27 mouse cellular contexts compared by ENCODE assay signal in genomic region chr6:108837958-108838357, GRCm38 (mm10). TPM values are rescaled to one million over a fixed set of nuclear protein-coding genes. Genes with fewer than 3 reads are reported as not detected.
DNase-seq lines count a peak whose midpoint lies in the region; ATAC-seq and TF ChIP-seq lines count a peak whose summit lies in the region.
"Had no signal": no experiment of that assay in that cellular context is flagged by ENCODE, and none has a peak within 500 bp of the region (broad histone marks: within the 10 kb centered on the region; RNA-seq: fewer than 3 reads in every experiment).

No protein-coding gene starts in this region.

- peak overlapping the region; percentile 79 for H3K9ac ChIP-seq in CH12.LX (ENCODE audit: insufficient read depth, low read depth)
- H3K9ac ChIP-seq in intestine, postnatal 0 days (ENCODE audit: low read depth, low read length) = no peak overlapping the region
- H3K9ac ChIP-seq: heart, embryonic 13.5 days; hindbrain, embryonic 15.5 days; liver, postnatal 0 days had no signal

- no peak for TF ChIP-seq RAD21 in CH12.LX (IDR thresholded peaks at IDR 0.05; ENCODE audit: low read depth, low read length)

- no peak for TF ChIP-seq CTCF in spleen, adult 2 months (IDR thresholded peaks at IDR 0.05; ENCODE audit: extremely low read depth, insufficient read depth, insufficient read length, insufficient replicate concordance)
- no peak for TF ChIP-seq CTCF in CH12.LX (conservative IDR thresholded peaks at IDR 0.05 in 1 of 2, IDR thresholded peaks at IDR 0.05 in 1 of 2; ENCODE audit: low read depth in 2 of 2, low read length in 2 of 2)
- no peak for TF ChIP-seq CTCF in intestine, postnatal 0 days (IDR thresholded peaks at IDR 0.05; ENCODE audit: low read depth)
- no peak for TF ChIP-seq CTCF in lung, adult 2 months (IDR thresholded peaks at IDR 0.05; ENCODE audit: insufficient read depth, low read length)

- no peaks in the 10 kb centered on the region for H3K27me3 ChIP-seq in spleen, adult 2 months (ENCODE audit: control insufficient read depth, insufficient read depth, low read length)
- H3K27me3 ChIP-seq in CH12.LX (replicated peaks) = no peaks in the 10 kb centered on the region
- H3K27me3 ChIP-seq in intestine, postnatal 0 days (replicated peaks; ENCODE audit: control insufficient read depth, insufficient read depth, low read length) = no peaks in the 10 kb centered on the region
- H3K27me3 ChIP-seq: heart, embryonic 13.5 days; hindbrain, embryonic 15.5 days had no signal

- no peaks in the 10 kb centered on the region for H3K9me3 ChIP-seq in CH12.LX (replicated peaks; ENCODE audit: low read length)
- H3K9me3 ChIP-seq in intestine, postnatal 0 days (ENCODE audit: control insufficient read depth) = no peaks in the 10 kb centered on the region
- H3K9me3 ChIP-seq: embryonic facial prominence, embryonic 10.5 days; forebrain, embryonic 10.5 days; heart, embryonic 13.5 days; hindbrain, embryonic 15.5 days; midbrain, embryonic 10.5 days had no signal

- ATAC-seq in intestine, postnatal 0 days = peak; percentile 69
- ATAC-seq: forebrain, embryonic 16.5 days; liver, postnatal 0 days; midbrain, embryonic 16.5 days had no signal

- no peak for DNase-seq in spleen, adult 2 months (ENCODE audit: low read depth in 1 of 2, low spot score in 2 of 2)
- no peak for DNase-seq in spleen, adult 18-20 months
- DNase-seq in CH12.LX (ENCODE audit: extremely low read depth) = no peak
- no peak for DNase-seq in lung, adult 2 months
- no peak for DNase-seq in left cerebral cortex, adult 9 months (ENCODE audit: low spot score in 2 of 2)
- DNase-seq in spleen, adult 12 weeks (ENCODE audit: low spot score) = no peak
- DNase-seq: B cell, adult 2 months; cerebellum, adult 11-12 months; gastrocnemius, postnatal 14 days; heart, adult 18-20 months; kidney, adult 11 months; layer of hippocampus, adult 9-11 months; left cerebral cortex, postnatal 4 days; liver, postnatal 0 days; lung, postnatal 10 days; right cerebral cortex, adult 18-20 months; right cerebral cortex, postnatal 4 days had no signal

- in situ Hi-C loops in CH12.LX (cut with MboI; ENCODE audit: low pct_ligation_motif_present, low pct_unique_long_range_greater_than_20kb, low sequenced_read_pairs) = no loop called here

- no peak for TF ChIP-seq POLR2A in spleen, adult 2 months (IDR thresholded peaks at IDR 0.05; ENCODE audit: low read depth, low read length)
- peak; percentile 34; the same call in 1 of the 2 replicates for TF ChIP-seq POLR2A in CH12.LX (IDR thresholded peaks at IDR 0.05; ENCODE audit: low read depth, low read length)
- no peak for TF ChIP-seq POLR2A in lung, adult 2 months (IDR thresholded peaks at IDR 0.05; ENCODE audit: borderline replicate concordance, extremely low read depth, low read depth, low read length)

- peaks cover 79% of the 10 kb centered on the region for H3K79me2 ChIP-seq in CH12.LX (replicated peaks; ENCODE audit: control insufficient read depth, extremely low read depth, insufficient read depth, poor library complexity, severe bottlenecking)

- peak overlapping the region; percentile 100 for H3K4me2 ChIP-seq in CH12.LX (ENCODE audit: insufficient read depth, low read depth, poor library complexity, severe bottlenecking)
- no peak overlapping the region for H3K4me2 ChIP-seq in intestine, postnatal 0 days (replicated peaks; ENCODE audit: low read depth)
- H3K4me2 ChIP-seq: heart, embryonic 13.5 days; hindbrain, embryonic 15.5 days had no signal

- H3K4me1 ChIP-seq in spleen, adult 2 months (ENCODE audit: control insufficient read depth, insufficient read depth, insufficient read length) = peaks cover 28% of the 10 kb centered on the region; the same call in 1 of the 2 replicates
- H3K4me1 ChIP-seq in CH12.LX (ENCODE audit: control insufficient read depth in 1 of 2, insufficient read depth in 2 of 2) = peaks cover 19 to 75% of the 10 kb centered on the region in 2 experiments
- H3K4me1 ChIP-seq in intestine, postnatal 0 days (replicated peaks; ENCODE audit: control insufficient read depth, insufficient read depth, low read length) = peaks cover 24% of the 10 kb centered on the region
- no peaks in the 10 kb centered on the region; the same call in 1 of the 2 replicates for H3K4me1 ChIP-seq in lung, adult 2 months (ENCODE audit: control insufficient read depth, insufficient read depth, low read length)
- H3K4me1 ChIP-seq: embryonic facial prominence, embryonic 10.5 days; forebrain, embryonic 10.5 days; hindbrain, embryonic 15.5 days; midbrain, embryonic 10.5 days had no signal

- WGBS in spleen, adult 2 months = 63% methylated on average over 4 of the region's 4 CpGs
- WGBS in intestine, postnatal 0 days = 48% methylated on average over 4 of the region's 4 CpGs
- 79% methylated on average over 4 of the region's 4 CpGs for WGBS in lung, adult 2 months

- dilution Hi-C loops in CH12.LX (cut with MboI; ENCODE audit: extremely low pct_ligation_motif_present, extremely low pct_unique_long_range_greater_than_20kb, low sequenced_read_pairs) = no loop called here

- no peak overlapping the region for H3K4me3 ChIP-seq in spleen, adult 2 months (ENCODE audit: extremely low read depth, insufficient read depth, insufficient read length)
- peak overlapping the region in 2 of 3 experiments; percentile 32 to 96 for H3K4me3 ChIP-seq in CH12.LX (replicated peaks in 1 of 3; ENCODE audit: low read depth in 2 of 3, low read length in 2 of 3, poor library complexity in 1 of 3)
- H3K4me3 ChIP-seq in intestine, postnatal 0 days (ENCODE audit: low read depth, low read length) = no peak overlapping the region
- H3K4me3 ChIP-seq in lung, adult 2 months (replicated peaks; ENCODE audit: extremely low read depth, low read depth, low read length) = no peak overlapping the region
- H3K4me3 ChIP-seq: embryonic facial prominence, embryonic 10.5 days; forebrain, embryonic 10.5 days; heart, embryonic 13.5 days; hindbrain, embryonic 15.5 days; left cerebral cortex, adult 2 months; midbrain, embryonic 10.5 days; myocyte had no signal

- no peak for TF ChIP-seq EP300 in CH12.LX (IDR thresholded peaks at IDR 0.05; ENCODE audit: low read length)

- H3K36me3 ChIP-seq in spleen, adult 2 months (ENCODE audit: control insufficient read depth, insufficient read depth, low read length) = peaks cover 9% of the 10 kb centered on the region
- H3K36me3 ChIP-seq in CH12.LX (replicated peaks in 1 of 2; ENCODE audit: control insufficient read depth in 1 of 2, insufficient read depth in 1 of 2, low read length in 1 of 2) = peaks cover 41 to 50% of the 10 kb centered on the region in 2 experiments
- peaks cover 18% of the 10 kb centered on the region for H3K36me3 ChIP-seq in intestine, postnatal 0 days (ENCODE audit: control insufficient read depth, insufficient read depth)

- peak overlapping the region; percentile 19; the same call in 1 of the 2 replicates for H3K27ac ChIP-seq in spleen, adult 2 months (ENCODE audit: insufficient read depth, low read length)
- peak overlapping the region; percentile 93; the same call in 1 of the 2 replicates for H3K27ac ChIP-seq in CH12.LX (ENCODE audit: insufficient read depth, low read depth)
- no peak overlapping the region; the same call in 1 of the 2 replicates for H3K27ac ChIP-seq in intestine, postnatal 0 days (ENCODE audit: low read depth, low read length)
- H3K27ac ChIP-seq: embryonic facial prominence, embryonic 10.5 days; forebrain, embryonic 10.5 days; heart, embryonic 13.5 days; hindbrain, embryonic 15.5 days; left cerebral cortex, adult 2 months; midbrain, embryonic 10.5 days had no signal

TF ChIP-seq in CH12.LX, 34 proteins besides CTCF, POLR2A, EP300 and RAD21:
- TF ChIP-seq MXI1 (IDR thresholded peaks at IDR 0.05; ENCODE audit: low read depth, low read length) (0 out of 2 replicates have a peak, but pooled peaks have one; percentile 64), SIN3A (IDR thresholded peaks at IDR 0.05; ENCODE audit: low read length) (peak; percentile 39; the same call in 1 of the 2 replicates), CHD1 (IDR thresholded peaks at IDR 0.05; ENCODE audit: low read depth, low read length) (no peak), E2F4 (IDR thresholded peaks at IDR 0.05; ENCODE audit: insufficient replicate concordance, low read depth, low read length) (no peak), TBP (conservative IDR thresholded peaks at IDR 0.05; ENCODE audit: low read depth, low read length) (no peak)
TF ChIP-seq in CH12.LX: peak in this region for 2.

RNA-seq across cellular contexts. Expression of gene Edem1, which starts 9.5 kb away (rescaled TPM):
- polyA plus RNA-seq in spleen, adult 2 months (2012; rRNA removed) = 24.7 and 32.4 TPM in 2 replicates
- 70.9 and 100 TPM in 2 replicates for total RNA-seq in CH12.LX (2012; rRNA removed)
- 186 and 216 TPM in 2 replicates for total RNA-seq in CH12.LX (2014; rRNA removed)
- 157 and 163 TPM in 2 replicates for polyA plus RNA-seq in CH12.LX (2012; ENCODE audit: insufficient read length, low read depth)
- 40.4 and 41.3 TPM in 2 replicates for polyA plus RNA-seq in intestine, postnatal 0 days (2015; fragmentation: Nextera tagmentation; extraction: Ambion mirVana)
- polyA plus RNA-seq in lung, adult 2 months (2012; rRNA removed) = 18.4 and 18.5 TPM in 2 replicates

RNA-seq across cellular contexts. Expression of gene Arl8b, which starts 55.1 kb away (rescaled TPM):
- polyA plus RNA-seq in spleen, adult 2 months (2012; rRNA removed) = 7.0 and 9.2 TPM in 2 replicates
- total RNA-seq in CH12.LX (2012; rRNA removed) = 47.8 and 63.3 TPM in 2 replicates
- 170 and 197 TPM in 2 replicates for total RNA-seq in CH12.LX (2014; rRNA removed)
- 125 and 141 TPM in 2 replicates for polyA plus RNA-seq in CH12.LX (2012; ENCODE audit: insufficient read length, low read depth)
- 59.5 and 59.6 TPM in 2 replicates for polyA plus RNA-seq in intestine, postnatal 0 days (2015; fragmentation: Nextera tagmentation; extraction: Ambion mirVana)
- 14.5 and 19.4 TPM in 2 replicates for polyA plus RNA-seq in lung, adult 2 months (2012; rRNA removed)

Comparison
In these comparisons a context has a peak if more than half of its experiments do, and no peak if none do; other contexts are left out.
1. H3K4me3 ChIP-seq: peak in CH12.LX (2 of 3); none in spleen, adult 2 months (single experiment), intestine, postnatal 0 days (single experiment) and lung, adult 2 months (single experiment).